Mouse (Mus musculus) stomach, embryonic 14.5 days (tissue): ENCODE measurements at regions not wholly inside any gene's neighbourhood (a gene's known extent, or its start where the extent isn't known, plus 50 kb on each side); places are given as distances from the start of the nearest gene placed in this dataset.

ENCODE experiments used
- ATAC-seq: fragments of 200-750 bp; cut with Nextera tagmentation; 2 replicates; pipeline ENCODE4 v1.8.0; 2017; ENCODE audit warnings: low read depth, moderate TSS enrichment; ENCODE audit not compliant: insufficient number of reproducible peaks, insufficient read depth, low FRiP score
- H3K27ac ChIP-seq: fragments of 300-500 bp; sonication (generic); 2 replicates; pipeline ENCODE4 v1.5.1; 2014; ENCODE audit warnings: mild to moderate bottlenecking, low read length, moderate library complexity, mixed read lengths
- H3K27me3 ChIP-seq: fragments of 300-500 bp; sonication (generic); 2 replicates; pipeline ENCODE4 v1.6.1; 2014; ENCODE audit warnings: low read length, control low read depth, mixed read lengths; ENCODE audit not compliant: control insufficient read depth, insufficient read depth
- H3K36me3 ChIP-seq: fragments of 300-500 bp; sonication (generic); 2 replicates; pipeline ENCODE4 v1.6.1; 2014; ENCODE audit warnings: mild to moderate bottlenecking, control low read depth, low read length, moderate library complexity, mixed read lengths; ENCODE audit not compliant: control insufficient read depth, insufficient read depth
- H3K4me1 ChIP-seq: fragments of 300-500 bp; sonication (generic); 2 replicates; pipeline ENCODE4 v1.6.1; 2014; ENCODE audit warnings: low read length, control low read depth, mixed read lengths; ENCODE audit not compliant: control insufficient read depth, insufficient read depth
- H3K4me2 ChIP-seq: fragments of 300-500 bp; sonication (generic); replicated peaks from 2 replicates; pipeline ENCODE4 v1.6.1; 2014; ENCODE audit warnings: low read depth, low read length, control low read depth
- H3K4me3 ChIP-seq: fragments of 300-500 bp; sonication (generic); 2 replicates; pipeline ENCODE4 v1.5.1; 2014; ENCODE audit warnings: low read depth, low read length, control low read depth
- H3K9ac ChIP-seq: fragments of 300-500 bp; sonication (generic); replicated peaks from 2 replicates; pipeline ENCODE4 v1.6.1; 2014; ENCODE audit warnings: low read depth, mild to moderate bottlenecking, control low read depth, low read length, moderate library complexity, mixed read lengths
- H3K9me3 ChIP-seq: fragments of 300-500 bp; sonication (generic); 2 replicates; pipeline ENCODE4 v1.6.1; 2016; ENCODE audit warnings: low read depth, low read length, control low read depth; ENCODE audit not compliant: control insufficient read depth
- WGBS: fragments of 180-500 bp; shearing (Covaris S2); extraction: QIAGEN DNeasy Blood & Tissue Kit; methylation state at CpG from one replicate; pipeline ENCODE4 v1.1.7; 2014; 5-methylcytosine and 5-hydroxymethylcytosine counted together

GRCm38 (mm10) chr1:56344952-56345351 lies 292.3 kb downstream of the Hsfy2 start:
- 69% methylated on average over 6 of the region's 6 CpGs for WGBS
- Histone ChIP-seq H3K9ac (no peak overlapping the region), H3K9me3 (no peaks in the 10 kb centered on the region), H3K27me3 (no peaks in the 10 kb centered on the region), H3K4me3 (no peak overlapping the region), H3K4me1 (no peaks in the 10 kb centered on the region), H3K36me3 (no peaks in the 10 kb centered on the region), H3K27ac (no peak overlapping the region), H3K4me2 (no peak overlapping the region)
- ATAC-seq, result no peak

GRCm38 (mm10) chr1:56327381-56327780 lies 309.9 kb downstream of the Hsfy2 start:
- no peaks in the 10 kb centered on the region for H3K9me3 ChIP-seq
- no peak for ATAC-seq
- no peak overlapping the region for H3K27ac ChIP-seq
- no peak overlapping the region for H3K9ac ChIP-seq
- H3K4me3 ChIP-seq, result no peak overlapping the region
- no peaks in the 10 kb centered on the region for H3K36me3 ChIP-seq
- no peaks in the 10 kb centered on the region for H3K27me3 ChIP-seq
- 81% methylated on average over 5 of the region's 5 CpGs for WGBS
- H3K4me1 ChIP-seq, result no peaks in the 10 kb centered on the region
- H3K4me2 ChIP-seq, result no peak overlapping the region

DNA sequence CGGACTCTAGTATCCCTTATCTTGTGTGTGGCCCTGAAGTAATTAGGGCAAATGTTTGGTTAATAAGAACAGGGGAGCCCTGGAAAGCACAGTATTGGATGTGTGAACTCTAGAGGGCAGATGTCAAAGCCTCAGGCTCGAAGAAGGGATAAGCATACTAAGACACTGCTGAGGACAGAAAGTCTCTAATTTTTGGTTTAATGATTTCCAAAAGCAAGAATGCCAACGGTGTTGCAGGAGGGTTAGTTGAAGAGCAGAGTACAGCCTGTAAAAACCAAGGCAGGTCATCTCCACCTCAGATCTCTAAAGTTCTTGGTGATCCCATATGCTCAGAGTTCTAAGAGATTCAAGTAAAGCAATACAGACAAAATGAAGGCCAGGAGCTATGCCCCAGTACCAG lies 328.6 kb downstream of the Hsfy2 start:
- H3K4me1 ChIP-seq, result no peaks in the 10 kb centered on the region
- no peak overlapping the region for H3K4me2 ChIP-seq
- no peak overlapping the region for H3K27ac ChIP-seq
- ATAC-seq, result no peak
- no peaks in the 10 kb centered on the region for H3K36me3 ChIP-seq
- H3K9me3 ChIP-seq, result no peaks in the 10 kb centered on the region
- no peaks in the 10 kb centered on the region for H3K27me3 ChIP-seq
- H3K4me3 ChIP-seq, result no peak overlapping the region
- 46% methylated on average over 3 of the region's 3 CpGs for WGBS
- no peak overlapping the region for H3K9ac ChIP-seq

GRCm38 (mm10) chr1:56294391-56294790 lies 342.8 kb downstream of the Hsfy2 start:
- H3K9me3 ChIP-seq, result no peaks in the 10 kb centered on the region
- no peaks in the 10 kb centered on the region for H3K4me1 ChIP-seq
- no peak for ATAC-seq
- H3K36me3 ChIP-seq, result no peaks in the 10 kb centered on the region
- no peak overlapping the region for H3K9ac ChIP-seq
- WGBS, result 70% methylated on average over 2 of the region's 2 CpGs
- no peak overlapping the region for H3K27ac ChIP-seq
- no peak overlapping the region for H3K4me2 ChIP-seq
- no peaks in the 10 kb centered on the region for H3K27me3 ChIP-seq
- H3K4me3 ChIP-seq, result no peak overlapping the region

DNA sequence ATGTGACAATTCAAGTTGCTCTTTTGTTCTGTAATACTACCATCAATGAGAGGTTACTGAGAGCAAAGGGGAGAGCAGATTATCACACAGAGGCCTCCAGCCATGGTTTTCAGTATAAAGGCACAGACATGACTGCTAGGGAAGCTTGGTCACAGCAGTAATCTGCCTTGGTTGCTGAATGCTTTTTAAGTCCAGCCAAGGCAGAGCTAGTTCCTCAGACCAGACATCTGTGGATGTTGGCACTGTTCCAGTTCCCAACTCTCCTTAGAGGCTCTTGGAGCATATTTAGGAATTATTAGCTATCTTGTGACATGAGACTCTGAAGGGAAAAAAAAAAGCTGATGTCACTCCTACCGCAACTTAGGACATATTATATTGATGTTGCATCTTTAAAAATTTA lies 347.5 kb downstream of the Hsfy2 start:
- H3K27me3 ChIP-seq, result no peaks in the 10 kb centered on the region
- WGBS, result 48% methylated on average over 1 of the region's 1 CpGs
- ATAC-seq, result no peak

DNA sequence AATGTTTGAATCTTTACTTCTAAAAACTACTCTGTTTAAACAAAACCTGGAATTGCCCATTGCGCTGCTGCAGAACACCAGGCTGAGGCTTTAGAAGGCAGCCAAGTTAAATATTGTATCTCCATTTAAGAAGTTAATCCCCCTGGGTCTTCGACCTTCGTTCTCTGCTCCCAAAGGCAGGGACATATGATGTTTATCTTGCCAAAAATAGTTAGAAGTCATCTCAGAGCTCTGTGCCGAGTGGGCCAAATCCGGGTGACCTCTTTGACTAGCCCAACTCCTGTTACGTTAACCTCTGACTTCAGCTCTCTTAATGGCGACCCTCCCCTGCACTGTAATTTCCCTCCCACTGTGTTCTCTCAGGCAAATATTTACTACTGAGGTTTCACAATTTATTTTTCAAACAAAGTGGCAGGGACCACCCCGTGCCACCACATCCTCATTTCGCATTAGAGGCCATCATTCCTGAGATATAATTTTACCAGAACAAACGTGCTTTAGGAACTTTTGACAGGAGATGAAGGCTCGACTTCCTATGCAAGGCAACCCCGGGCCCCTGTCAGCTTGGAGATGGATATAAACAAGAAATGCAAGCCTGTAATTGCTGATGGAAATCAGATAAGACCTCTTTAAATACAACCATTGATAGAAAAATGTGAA lies 350.7 kb downstream of the Hsfy2 start:
- no peak for ATAC-seq
- H3K9me3 ChIP-seq, result no peaks in the 10 kb centered on the region
- H3K4me1 ChIP-seq, result peaks cover 3% of the 10 kb centered on the region; the same call in 1 of the 2 replicates
- H3K36me3 ChIP-seq, result no peaks in the 10 kb centered on the region
- H3K27ac ChIP-seq, result no peak overlapping the region
- no peak overlapping the region for H3K9ac ChIP-seq
- no peak overlapping the region for H3K4me2 ChIP-seq
- no peak overlapping the region for H3K4me3 ChIP-seq
- 10% methylated on average over 12 of the region's 12 CpGs for WGBS
- H3K27me3 ChIP-seq, result no peaks in the 10 kb centered on the region

More for the DNA sequence above, 347.5 kb downstream of the Hsfy2 start:
- Histone ChIP-seq H3K9ac (no peak overlapping the region), H3K27ac (no peak overlapping the region), H3K4me3 (no peak overlapping the region), H3K4me2 (no peak overlapping the region), H3K4me1 (peaks cover 3% of the 10 kb centered on the region; the same call in 1 of the 2 replicates), H3K9me3 (no peaks in the 10 kb centered on the region), H3K36me3 (no peaks in the 10 kb centered on the region)

DNA sequence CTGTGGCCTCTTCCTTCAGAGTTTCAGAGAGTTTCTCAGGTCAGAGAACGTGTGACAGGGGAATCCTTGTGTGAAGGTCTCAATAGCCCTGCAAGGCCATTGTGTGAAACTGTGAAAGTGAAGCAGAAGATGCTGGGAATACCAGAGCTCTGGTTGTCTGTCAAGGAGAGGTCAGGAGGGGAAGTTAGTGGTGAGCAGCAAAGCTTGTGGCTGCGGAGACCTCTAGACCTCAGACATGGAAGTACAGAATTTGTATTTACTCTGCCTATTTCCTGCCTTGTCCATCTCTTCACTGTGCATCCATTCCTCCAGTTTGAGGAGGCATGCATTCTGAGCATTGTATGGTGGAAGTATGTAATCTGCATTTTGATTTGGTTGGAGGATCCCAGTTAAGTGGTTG lies 375.5 kb downstream of the Hsfy2 start:
- H3K27me3 ChIP-seq, result no peaks in the 10 kb centered on the region
- WGBS, result 70% methylated on average over 2 of the region's 2 CpGs
- H3K4me1 ChIP-seq, result no peaks in the 10 kb centered on the region
- no peak overlapping the region for H3K4me3 ChIP-seq
- no peak for ATAC-seq
- H3K9me3 ChIP-seq, result no peaks in the 10 kb centered on the region
- H3K27ac ChIP-seq, result no peak overlapping the region
- H3K36me3 ChIP-seq, result no peaks in the 10 kb centered on the region
- no peak overlapping the region for H3K4me2 ChIP-seq
- H3K9ac ChIP-seq, result no peak overlapping the region

DNA sequence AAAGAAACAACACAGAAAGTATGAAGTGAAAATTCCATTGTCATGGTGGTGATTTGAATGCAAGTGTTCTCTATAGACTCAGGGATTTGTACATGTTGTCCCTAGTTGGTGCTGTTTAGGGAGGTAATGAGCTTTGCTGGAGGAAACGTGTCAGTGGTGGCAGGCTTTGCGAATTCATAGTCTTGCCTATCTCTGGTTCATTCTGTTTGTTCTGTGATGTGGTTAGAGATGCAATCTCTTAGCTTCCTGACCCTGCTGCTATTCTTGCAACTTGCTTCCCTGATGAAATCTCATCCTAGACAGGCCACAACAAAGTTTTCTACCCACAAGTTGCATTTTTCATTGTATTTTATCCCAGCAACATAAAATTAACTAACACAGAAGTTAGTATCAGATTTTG lies 376.5 kb downstream of the Hsfy2 start:
- no peak for ATAC-seq
- Histone ChIP-seq H3K9me3 (no peaks in the 10 kb centered on the region), H3K9ac (no peak overlapping the region), H3K27ac (no peak overlapping the region), H3K4me2 (no peak overlapping the region), H3K27me3 (no peaks in the 10 kb centered on the region), H3K4me3 (no peak overlapping the region), H3K4me1 (no peaks in the 10 kb centered on the region), H3K36me3 (no peaks in the 10 kb centered on the region)
- 79% methylated on average over 2 of the region's 2 CpGs for WGBS

DNA sequence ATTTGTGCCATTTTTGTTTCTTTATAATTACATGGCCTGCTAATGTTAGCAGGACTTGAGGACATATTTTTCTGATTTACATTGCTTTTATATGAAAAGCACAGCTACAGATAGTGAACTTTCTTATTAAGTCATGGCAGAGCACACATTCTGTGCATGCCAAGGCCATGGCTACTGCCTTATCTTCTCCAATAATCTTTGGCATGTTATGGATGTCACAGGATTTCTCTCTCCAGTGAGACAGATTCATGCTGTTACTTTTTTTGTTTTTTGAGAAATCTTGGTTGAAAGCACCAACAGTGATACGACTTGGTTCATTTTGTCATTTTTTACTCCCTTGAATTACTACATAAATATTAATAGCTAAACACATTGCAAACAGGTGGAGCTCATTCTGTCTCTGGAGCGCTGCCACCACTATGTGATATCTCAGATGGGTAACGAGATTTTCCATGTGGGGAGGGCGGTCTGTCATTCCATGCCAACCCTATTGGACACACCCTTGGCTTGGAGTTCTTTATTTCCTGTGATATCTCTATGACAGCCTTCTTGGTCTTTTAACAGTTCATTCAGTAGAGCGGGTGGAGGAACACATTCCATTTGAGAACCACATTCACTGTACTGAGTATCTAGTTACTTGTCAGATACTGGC lies 380.3 kb downstream of the Hsfy2 start:
- Histone ChIP-seq H3K27me3 (no peaks in the 10 kb centered on the region), H3K4me3 (no peak overlapping the region), H3K27ac (no peak overlapping the region), H3K9me3 (no peaks in the 10 kb centered on the region), H3K36me3 (no peaks in the 10 kb centered on the region), H3K4me2 (no peak overlapping the region), H3K9ac (no peak overlapping the region), H3K4me1 (no peaks in the 10 kb centered on the region)
- no peak for ATAC-seq
- WGBS, result 86% methylated on average over 5 of the region's 5 CpGs
